Mouse (Mus musculus): ENCODE measurements around the gene Ppy.

Ppy gene

GRCm38 (mm10) chr11:102087931-102088898 lies 12.9 kb downstream of the Ppy start, which contains the start of gene Mpp2:
Gene Mpp2, minus strand, starts transcription at chr11:102088515.
- DNase-seq: peak; percentile 69

- peak; percentile 87 for DNase-seq
These were observed 13.9 kb downstream of the Ppy start for GRCm38 (mm10) chr11:102087081-102087751.

- DNase-seq: peak; percentile 61
These were observed 14.8 kb downstream of the Ppy start for GRCm38 (mm10) chr11:102086331-102086730.

- DNase-seq: no peak
These were observed 17.0 kb downstream of the Ppy start for GRCm38 (mm10) chr11:102084159-102084558.

- no peak for DNase-seq
These were observed 17.9 kb downstream of the Ppy start for GRCm38 (mm10) chr11:102083193-102083592.

- peak; percentile 85 for DNase-seq
These were observed 18.8 kb downstream of the Ppy start for GRCm38 (mm10) chr11:102082322-102082721.

GRCm38 (mm10) chr11:102073722-102074121 lies 27.4 kb downstream of the Ppy start:
- no peak for DNase-seq

GRCm38 (mm10) chr11:102072729-102073128 lies 28.4 kb downstream of the Ppy start:
- DNase-seq: no peak

- no peak for DNase-seq
These were observed 30.7 kb downstream of the Ppy start for GRCm38 (mm10) chr11:102070426-102070825.

- DNase-seq: no peak
These were observed 31.5 kb downstream of the Ppy start for GRCm38 (mm10) chr11:102069633-102070032.

- DNase-seq: no peak
These were observed 32.1 kb downstream of the Ppy start for GRCm38 (mm10) chr11:102068969-102069368.

- no peak for DNase-seq
These were observed 38.0 kb downstream of the Ppy start for GRCm38 (mm10) chr11:102063076-102063475.

- DNase-seq: no peak
These were observed 39.1 kb downstream of the Ppy start for GRCm38 (mm10) chr11:102061941-102062473.

- peak; percentile 79 for DNase-seq
These were observed 39.7 kb downstream of the Ppy start for GRCm38 (mm10) chr11:102061236-102061940.

- peak; percentile 67 for DNase-seq
These were observed 47.3 kb downstream of the Ppy start for GRCm38 (mm10) chr11:102053847-102054246.

GRCm38 (mm10) chr11:102053183-102053582 lies 47.9 kb downstream of the Ppy start:
- no peak for DNase-seq

- DNase-seq: no peak
These were observed 48.4 kb downstream of the Ppy start for GRCm38 (mm10) chr11:102052697-102053096.

- no peak for DNase-seq
These were observed 49.2 kb downstream of the Ppy start for GRCm38 (mm10) chr11:102051954-102052353.

GRCm38 (mm10) chr11:102051541-102051940 lies 49.6 kb downstream of the Ppy start:
- DNase-seq: no peak
